Mouse (Mus musculus) myocyte (in vitro differentiated cells): Measurements from ENCODE around the gene Egln3.

Experiments used
- CEBPB ChIP-seq: IDR thresholded peaks from 2 replicates; pipeline ENCODE4 v1.6.1; 2011; ENCODE audit warnings: mild to moderate bottlenecking, moderate library complexity; ENCODE audit not compliant: poor library complexity, insufficient read depth, severe bottlenecking
- MYOG ChIP-seq, 3 experiments: IDR thresholded peaks; one replicate each; pipeline ENCODE4 v1.6.1; 2011; ENCODE audit warnings: control low read depth in 2 of 3, low read depth in 2 of 3, mild to moderate bottlenecking in 2 of 3; ENCODE audit not compliant: insufficient read length in 2 of 3, control insufficient read depth in 1 of 3, insufficient read depth in 1 of 3
- POLR2A ChIP-seq: IDR thresholded peaks from one replicate; pipeline ENCODE4 v1.6.1; 2011; ENCODE audit warnings: low read depth, mild to moderate bottlenecking, control low read depth, moderate library complexity; ENCODE audit not compliant: insufficient read length
- POLR2AphosphoS2 ChIP-seq: IDR thresholded peaks from one replicate; pipeline ENCODE4 v1.6.1; 2011; ENCODE audit warnings: low read depth, control low read depth; ENCODE audit not compliant: insufficient read length
- TCF12 ChIP-seq: IDR thresholded peaks from one replicate; pipeline ENCODE4 v1.6.1; 2011; ENCODE audit warnings: mild to moderate bottlenecking, control low read depth; ENCODE audit not compliant: poor library complexity, insufficient read depth, severe bottlenecking
- USF1 ChIP-seq: IDR thresholded peaks from one replicate; pipeline ENCODE4 v1.6.1; 2011; ENCODE audit warnings: low read depth, mild to moderate bottlenecking, control low read depth, moderate library complexity

DNA sequence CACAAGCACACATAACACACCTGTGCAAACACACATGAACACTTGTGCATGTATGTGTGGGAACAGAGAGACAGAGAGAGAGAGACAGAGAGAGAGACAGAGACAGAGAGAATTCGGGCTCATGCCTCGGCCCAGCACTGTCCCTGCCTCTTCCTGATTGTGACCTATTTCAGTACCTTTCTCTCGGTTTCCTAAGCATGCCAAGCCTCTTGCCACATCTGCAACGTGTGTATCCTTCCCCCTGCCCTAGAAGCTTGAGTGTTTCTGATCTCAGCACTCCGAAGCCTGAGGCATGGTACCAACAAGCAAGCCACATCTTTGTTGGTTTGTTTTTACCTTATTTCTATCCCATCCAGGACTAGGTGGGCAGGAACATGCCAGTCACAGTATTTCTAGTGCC lies 9.6 kb upstream of the Egln3 start:
- TF ChIP-seq POLR2AphosphoS2 (no peak), USF1 (no peak), POLR2A (no peak), TCF12 (no peak), MYOG (IDR thresholded peaks at IDR 0.05; ENCODE audit: control insufficient read depth in 1 of 3, insufficient read depth in 1 of 3, insufficient read length in 2 of 3, low read depth in 2 of 3) (no peak), CEBPB (no peak)
